Mouse (Mus musculus) cerebellum, postnatal 14 days (tissue): ENCODE data around the gene Eef1akmt2.
A peak's percentile ranks its signal among the peaks of the same experiment; 100 is the strongest.

Experiments used
- DNase-seq, 2 experiments: peaks; one replicate each; pipeline ENCODE4 v3.0.0; 2021; ENCODE audit warnings: mixed read lengths in 2 of 2

Gene Eef1akmt2

DNA sequence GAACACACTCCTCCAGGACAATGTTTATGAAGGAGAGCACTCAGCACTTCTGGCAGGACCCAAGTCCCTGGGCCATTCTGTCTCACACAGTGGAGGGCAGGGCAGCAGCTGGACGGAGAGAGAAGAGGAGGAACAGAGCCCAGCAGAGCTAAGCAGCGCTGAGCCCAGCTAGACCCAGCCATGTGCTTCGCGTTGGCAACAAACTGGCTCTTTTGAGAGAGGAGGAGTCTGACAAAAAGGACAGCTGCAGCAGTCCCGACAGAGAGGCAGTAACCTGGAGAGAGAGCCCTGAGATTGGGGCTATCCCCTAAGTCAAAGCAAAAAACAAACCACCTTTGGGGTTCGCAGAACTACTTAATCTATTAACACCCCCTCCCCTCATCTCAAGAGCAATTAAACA is 42.1 kb downstream of the Eef1akmt2 start:
- peak; percentile 61 to 65 for DNase-seq

DNA sequence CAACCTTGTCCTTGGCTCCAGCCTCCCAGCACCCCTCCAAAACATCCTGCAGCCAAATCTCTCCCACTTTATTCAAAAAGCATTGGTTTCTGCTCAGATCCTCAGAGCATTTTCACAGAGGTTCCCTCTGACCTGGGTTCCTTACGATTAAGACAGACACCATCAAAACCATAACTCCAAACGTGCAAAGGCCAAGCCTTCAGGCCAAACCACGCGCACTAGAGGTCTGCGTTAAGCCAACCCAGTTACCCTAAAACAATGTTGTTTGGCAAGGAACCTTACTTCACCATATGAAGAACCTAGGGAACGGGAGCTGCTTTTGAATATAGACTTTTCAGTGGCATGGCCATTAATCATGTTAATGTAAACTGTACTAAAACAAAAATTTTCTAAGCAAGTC is 42.8 kb downstream of the Eef1akmt2 start:
- peak in 1 of 2 experiments; percentile 26 for DNase-seq

- peak; percentile 63 to 69 for DNase-seq
Measured at GRCm38 (mm10) chr7:132808841-132809682, 43.4 kb downstream of the Eef1akmt2 start.

DNA sequence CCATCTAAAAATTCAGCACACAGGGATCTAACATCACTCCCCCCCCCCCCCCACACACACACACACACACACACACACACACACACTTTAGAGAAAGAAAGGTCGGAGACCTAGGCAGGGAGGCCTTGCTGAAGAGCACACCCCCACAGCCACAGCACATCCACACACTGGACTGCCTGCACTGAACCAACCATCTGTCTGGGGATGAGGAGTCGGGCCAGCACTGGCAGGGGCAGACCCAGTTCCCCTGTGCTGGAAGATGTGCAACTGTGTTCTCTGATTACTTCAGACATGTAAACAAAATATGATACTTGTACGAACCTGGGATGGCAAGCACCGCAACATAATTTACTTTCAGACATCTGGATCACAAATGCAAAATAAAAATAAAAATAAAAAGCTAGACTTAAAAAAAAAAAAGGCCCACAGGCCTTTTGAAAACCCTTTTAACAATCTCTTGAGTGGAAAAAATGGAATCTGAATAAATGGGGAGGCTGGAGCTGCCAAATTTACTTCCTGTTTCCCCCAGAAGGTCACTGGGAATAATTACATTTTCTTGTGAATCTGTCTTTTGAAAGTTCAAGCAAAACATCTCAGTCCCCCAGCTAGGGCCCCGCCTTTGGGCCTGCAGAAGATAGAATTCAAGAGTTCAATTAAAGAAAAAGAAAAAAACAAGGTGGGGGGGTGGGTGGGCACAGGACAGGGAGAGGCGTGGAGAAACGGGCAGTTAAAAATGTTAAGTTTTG is 44.2 kb downstream of the Eef1akmt2 start:
- DNase-seq: peak; percentile 48 to 56

DNA sequence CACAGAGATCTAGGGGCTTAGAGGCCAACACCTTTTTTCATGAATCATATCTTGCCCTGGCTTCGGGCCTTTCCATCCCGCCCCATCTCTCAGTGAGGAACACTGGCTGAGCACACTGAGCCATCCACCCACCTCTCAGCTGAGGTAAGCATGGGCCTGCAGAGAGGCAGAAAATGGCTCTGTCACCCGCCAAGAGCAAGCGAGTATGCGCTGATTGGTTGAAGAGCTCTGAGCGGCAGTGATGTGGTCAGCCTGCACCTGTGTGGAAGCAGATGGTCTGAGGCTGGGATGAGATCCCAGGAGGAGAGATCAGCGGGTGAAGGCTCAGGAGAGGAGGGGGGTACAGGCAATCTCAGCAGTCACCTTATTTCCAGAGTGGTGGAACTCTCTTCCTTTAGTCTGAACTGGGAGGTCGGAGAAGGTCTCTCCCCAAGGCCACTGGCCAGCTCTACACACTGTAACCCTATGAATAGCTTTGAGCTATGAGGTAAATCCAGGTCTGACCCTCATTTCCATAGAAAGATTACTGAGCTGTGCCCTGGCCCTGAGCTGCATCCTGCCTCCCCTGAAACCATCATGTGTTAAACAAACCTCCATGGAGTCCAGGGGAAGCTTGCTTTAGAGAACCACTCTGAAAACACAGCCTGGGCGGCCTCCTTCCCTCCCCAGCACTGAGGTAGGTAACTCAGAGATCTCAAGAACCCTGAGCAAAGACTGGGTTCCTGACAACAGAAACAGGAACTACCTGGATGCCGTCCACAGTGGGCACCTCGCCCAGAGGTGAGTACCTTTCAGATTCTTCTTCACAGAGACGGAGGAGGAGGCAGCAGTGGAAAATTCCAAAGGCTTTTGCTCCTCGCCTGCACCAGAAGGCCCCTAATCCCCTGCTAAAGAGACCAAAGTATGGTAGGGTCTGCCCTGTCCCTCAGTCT is 45.3 kb downstream of the Eef1akmt2 start:
- DNase-seq: peak; percentile 87

GRCm38 (mm10) chr7:132806286-132806685 is 46.2 kb downstream of the Eef1akmt2 start:
- DNase-seq: peak; percentile 84 to 86

- DNase-seq: peak in 1 of 2 experiments; percentile 13
Measured at GRCm38 (mm10) chr7:132804951-132805350, 47.5 kb downstream of the Eef1akmt2 start.

DNA sequence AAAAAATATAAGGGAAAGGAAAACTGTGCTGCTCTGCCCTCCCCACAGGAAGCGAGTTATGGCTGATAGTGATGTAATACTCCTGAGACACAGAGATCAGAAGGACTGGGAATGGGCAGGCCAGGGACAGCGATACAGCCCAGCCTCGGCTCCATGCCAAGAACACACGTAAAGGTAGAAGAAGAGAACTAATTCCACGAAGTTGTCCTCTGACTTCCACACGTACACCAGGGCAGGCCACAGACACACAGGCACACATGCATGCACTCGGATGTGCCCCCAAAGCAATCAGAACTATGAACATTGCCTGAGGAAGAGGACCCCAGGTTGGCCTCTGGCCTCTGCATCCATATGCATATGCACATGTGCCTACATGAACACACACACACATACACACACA is 48.0 kb downstream of the Eef1akmt2 start:
- peak; percentile 41 to 43 for DNase-seq

- DNase-seq: peak in 1 of 2 experiments; percentile 6
Measured at GRCm38 (mm10) chr7:132803962-132804361, 48.5 kb downstream of the Eef1akmt2 start.

DNA sequence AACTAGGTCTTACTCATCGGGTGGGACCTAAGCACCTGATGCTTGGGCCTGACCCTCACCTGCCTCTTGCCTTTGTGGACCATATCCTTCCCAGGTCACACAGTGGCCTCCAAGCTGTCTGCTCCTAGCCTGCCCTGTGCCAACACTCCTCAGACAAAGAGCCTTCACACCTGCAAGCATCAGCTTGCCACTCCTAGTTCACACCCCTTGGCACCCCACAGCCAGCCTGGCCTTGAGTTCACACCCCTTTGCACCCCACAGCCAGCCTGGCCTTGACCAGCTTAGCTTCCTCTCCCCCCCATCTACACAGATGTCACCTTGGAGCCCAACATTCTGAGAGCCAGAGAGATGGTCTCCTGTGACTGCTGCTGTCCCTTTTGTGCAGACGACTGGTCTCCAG is 49.1 kb downstream of the Eef1akmt2 start:
- peak in 1 of 2 experiments; percentile 16 for DNase-seq

DNA sequence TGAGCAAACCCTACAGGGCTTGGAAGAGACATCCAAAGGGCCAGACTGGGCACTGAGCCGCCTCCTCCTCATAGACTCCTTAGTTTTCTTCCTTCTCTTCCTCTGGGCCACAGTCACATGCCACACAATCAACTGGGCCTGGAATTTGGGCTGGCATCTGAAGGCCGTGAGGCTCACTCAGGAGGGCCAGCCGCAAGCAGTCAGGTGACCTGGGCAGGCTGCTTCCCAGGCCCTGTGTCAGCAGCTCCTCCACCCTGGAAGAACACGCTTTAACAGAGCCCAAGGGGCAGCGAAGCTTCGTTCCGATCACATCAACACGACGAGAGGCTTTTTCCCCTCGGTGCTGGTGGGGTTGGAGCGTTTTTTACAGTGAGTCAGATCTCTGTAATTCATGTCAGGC is 49.8 kb downstream of the Eef1akmt2 start:
- DNase-seq: peak in 1 of 2 experiments; percentile 27

DNA sequence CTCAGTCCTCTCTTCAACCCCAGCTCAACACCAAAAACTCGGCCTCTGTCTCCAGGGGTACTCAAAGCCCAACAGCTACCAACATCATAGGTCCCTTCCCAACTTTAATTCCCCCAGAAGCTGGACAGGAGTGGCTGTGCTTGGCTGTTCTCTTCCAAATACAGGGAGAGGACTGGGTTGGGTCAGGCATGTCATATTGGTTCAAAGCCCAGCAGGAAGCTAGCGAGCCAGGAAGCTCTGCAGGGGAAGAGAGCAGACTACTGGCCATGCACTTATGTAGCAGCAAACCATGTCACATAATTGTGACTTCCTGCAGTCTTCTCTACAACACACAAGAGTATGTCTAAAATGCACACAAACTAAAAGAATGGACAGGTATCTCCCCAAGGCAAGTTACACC is 50.4 kb downstream of the Eef1akmt2 start:
- peak; percentile 14 to 20 for DNase-seq

- DNase-seq: peak; percentile 5 to 6
Measured at GRCm38 (mm10) chr7:132801509-132801908, 51.0 kb downstream of the Eef1akmt2 start.

DNA sequence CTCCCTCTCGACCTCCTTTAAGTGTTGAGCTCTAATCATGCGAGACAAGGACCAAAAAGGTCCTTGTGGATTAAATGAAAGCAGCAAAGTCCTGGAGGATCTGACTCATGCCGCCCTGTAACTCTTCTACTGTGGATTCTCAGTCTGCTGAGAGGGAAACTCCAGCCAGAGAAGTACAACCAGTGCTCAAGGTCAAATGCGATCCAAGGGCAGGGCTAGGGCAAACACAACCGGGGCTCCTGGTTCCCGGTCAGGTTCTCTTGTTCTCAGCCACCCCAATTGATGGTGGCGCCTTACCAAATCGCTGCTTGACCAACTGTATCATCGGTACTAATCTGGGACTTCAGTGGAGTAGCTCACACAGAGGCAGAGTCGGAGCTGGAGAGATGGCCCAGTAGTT is 51.6 kb downstream of the Eef1akmt2 start:
- peak; percentile 16 to 17 for DNase-seq

DNA sequence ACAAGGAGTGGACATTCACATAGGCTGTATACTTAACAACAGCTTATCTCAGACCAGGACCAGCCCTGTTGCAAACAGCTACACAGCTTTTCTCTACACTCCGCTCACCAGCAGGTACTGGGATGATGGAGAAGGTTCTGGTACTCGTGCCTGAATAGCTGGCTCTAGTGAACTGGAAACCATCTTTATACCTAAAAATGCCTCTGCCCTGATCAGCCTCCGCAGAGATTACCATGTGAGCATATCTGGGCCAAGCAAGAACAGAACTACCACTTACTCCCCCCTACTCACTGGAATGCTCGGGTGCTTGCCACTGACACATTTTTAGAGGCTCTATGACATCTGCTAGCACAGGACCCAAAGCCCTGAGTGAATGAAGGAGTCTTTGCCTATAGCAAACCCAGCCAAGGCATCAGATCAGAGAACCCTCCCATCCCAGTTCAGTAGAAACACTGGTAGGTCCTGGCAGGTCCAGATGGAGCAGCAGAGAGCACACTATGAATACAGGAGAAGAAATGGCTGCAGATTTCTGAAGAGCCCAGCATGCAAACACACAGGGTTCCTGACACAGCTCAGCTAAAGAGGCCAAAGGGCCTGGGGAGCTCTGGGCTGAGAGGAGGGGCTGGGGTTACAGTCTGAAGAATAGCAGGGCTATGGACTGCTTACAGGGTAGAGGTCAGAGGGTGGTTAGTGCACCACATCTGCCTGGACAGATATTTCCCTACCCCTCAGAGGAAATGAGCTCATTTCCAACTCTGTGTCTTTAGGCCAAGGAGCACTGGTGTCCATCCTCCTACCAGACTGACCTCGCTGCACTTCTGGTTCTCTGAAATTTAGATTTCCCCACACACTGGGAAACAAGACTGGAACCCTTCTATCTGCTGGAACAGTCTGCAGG is 53.1 kb downstream of the Eef1akmt2 start:
- peak; percentile 61 to 64 for DNase-seq

GRCm38 (mm10) chr7:132795141-132795540 is 57.3 kb downstream of the Eef1akmt2 start:
- DNase-seq: no peak

DNA sequence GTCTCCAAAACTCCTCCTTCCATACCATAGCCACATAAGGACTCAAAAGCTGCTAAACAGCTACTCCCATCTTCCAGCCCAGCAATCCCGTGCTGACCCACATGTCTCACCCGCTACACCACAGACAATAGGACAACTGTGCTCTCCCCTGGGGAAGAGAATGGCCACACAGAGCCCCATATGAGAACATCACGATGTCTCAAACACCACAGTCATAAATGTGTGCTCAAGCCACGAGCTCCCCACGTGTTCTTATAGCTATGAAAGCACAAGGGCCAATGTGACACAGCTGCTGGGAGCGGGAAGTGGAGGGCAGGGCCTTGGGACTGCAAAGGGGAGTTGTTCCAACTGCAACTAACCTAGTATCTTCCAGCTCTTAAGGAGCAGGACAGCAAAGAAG is 59.0 kb downstream of the Eef1akmt2 start:
- DNase-seq: no peak

DNA sequence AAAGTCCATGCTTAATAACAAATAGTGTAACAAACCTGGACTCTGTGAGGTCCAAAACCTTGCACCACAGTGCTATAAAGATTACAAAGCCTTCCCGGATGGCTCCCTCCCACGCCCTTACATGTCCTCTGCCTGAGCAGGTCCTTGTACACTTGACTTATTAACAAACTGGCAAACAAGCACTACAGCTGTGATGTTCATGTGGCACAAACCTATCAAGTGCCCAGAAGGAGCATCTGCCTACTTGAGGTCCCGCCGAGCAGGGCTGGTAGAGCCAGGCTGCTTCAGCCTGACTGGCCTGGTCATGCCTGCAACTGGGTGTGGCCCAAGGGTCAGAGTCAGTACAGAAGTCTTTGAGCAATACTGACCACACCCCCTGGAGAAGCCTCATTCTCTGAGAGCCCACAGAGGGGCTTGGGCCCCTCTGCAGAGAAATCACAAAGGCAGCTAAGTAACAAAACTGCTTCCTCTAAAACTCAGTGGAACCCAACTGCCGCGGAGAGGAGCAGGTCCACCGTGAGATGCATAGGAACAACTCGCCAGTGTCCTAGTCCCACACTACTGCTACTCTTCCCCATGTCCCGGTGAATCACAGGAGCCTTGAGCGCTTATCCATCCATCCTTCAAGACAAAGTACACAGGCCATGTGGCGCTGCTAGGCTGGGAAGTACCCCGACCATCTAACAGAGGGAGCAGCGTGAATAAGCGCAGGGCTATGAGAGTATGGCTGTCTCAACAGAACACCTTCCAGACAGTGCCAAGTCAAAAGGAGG is 61.8 kb downstream of the Eef1akmt2 start:
- DNase-seq: peak in 1 of 2 experiments; percentile 63

DNA sequence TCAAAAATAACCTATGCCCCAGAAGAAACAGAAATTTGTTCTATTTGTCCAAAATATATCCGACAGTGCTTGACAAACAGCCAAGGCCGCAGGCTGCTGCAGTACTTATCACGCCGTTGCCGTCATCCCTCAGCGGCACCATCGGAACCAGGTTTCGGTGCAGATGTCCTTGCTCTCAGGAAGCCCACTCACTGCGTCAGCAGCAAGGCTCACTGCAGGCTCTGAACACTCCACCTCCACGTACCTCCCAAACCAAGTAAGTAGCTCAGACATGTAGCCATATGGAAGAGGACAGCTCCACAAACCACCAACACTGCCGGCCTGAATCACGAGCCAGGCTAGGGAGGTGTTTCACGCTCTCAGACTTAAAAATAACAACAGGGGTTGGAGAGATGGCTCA is 63.6 kb downstream of the Eef1akmt2 start:
- DNase-seq: peak; percentile 55 to 61

DNA sequence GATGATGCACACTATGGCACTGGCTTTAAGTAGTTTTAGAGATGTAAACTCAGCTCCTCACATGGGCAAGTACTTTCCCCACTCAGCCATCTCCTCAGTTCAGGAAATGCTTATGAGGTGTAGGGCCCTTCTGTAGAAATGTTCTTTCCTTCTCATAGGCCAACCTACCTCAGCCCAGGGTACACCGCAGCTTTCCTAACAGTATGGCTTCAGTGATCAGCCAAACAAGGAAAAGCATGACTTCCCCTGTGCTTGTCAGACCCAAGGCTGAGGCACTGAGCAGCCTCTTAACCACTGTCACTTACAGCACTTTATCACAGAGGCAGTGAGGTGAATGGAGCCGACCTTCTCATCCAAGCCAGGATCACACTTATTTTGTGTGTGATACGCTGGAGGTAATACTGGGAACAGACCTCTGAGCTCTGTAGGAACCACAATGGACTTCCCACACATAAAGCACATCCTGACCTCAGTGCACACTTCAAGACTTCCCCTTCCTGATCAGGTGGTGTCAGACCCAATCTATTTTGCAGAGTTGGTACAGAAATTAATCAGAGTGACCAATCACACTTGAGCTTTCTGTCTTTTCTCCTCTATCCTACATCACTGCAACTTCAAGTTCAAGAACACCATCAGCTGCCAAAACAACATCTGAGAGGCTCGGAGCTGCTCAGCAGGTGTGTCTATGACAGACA is 64.8 kb downstream of the Eef1akmt2 start:
- DNase-seq: no peak
